Mouse (Mus musculus) liver, embryonic 14 days (tissue): ENCODE measurements around the gene Abt1. TPM values are rescaled to one million over a fixed set of nuclear protein-coding genes. Genes with fewer than 3 reads are reported as not detected.

Experiments
- polyA plus RNA-seq: library from polyadenylated mRNA; depleted of rRNA; stranded (reverse); fragments of >200 nt; gene quantifications from 2 replicates; pipeline ENCODE4 v1.2.3, GENCODE M21; 2012; rRNA removed

Gene Abt1
- 3.8 and 4.4 TPM in 2 replicates for polyA plus RNA-seq

GRCm38 (mm10) chr13:23423286-23424051 lies at the start of gene Abt1:
Abt1 (minus strand) TSS chr13:23423866.

GRCm38 (mm10) chr13:23465600-23466109 lies 42.0 kb upstream of the Abt1 start, which contains the start of gene Btn1a1:
Btn1a1 (minus strand) TSS chr13:23465901.

GRCm38 (mm10) chr13:23368583-23369420 lies 54.9 kb downstream of the Abt1 start, which contains the start of gene Zfp322a:
Zfp322a (minus strand) TSS chr13:23369208.

Other genes starting within 250 kb of the Abt1 start
- not detected in 2 replicates for gene Vmn1r220, start 235.9 kb downstream of the Abt1 start, polyA plus RNA-seq
- gene Vmn1r221, start 209.7 kb downstream of the Abt1 start, polyA plus RNA-seq = not detected in 2 replicates
- gene Vmn1r222, start 187.9 kb downstream of the Abt1 start, polyA plus RNA-seq = not detected in 2 replicates
- gene Vmn1r223, start 176.7 kb downstream of the Abt1 start, polyA plus RNA-seq = not detected in 2 replicates
- gene Zfp322a, start 54.7 kb downstream of the Abt1 start, polyA plus RNA-seq = 6.0 and 6.7 TPM in 2 replicates
- 1.8 and 2.0 TPM in 2 replicates for gene Btn1a1, start 42.0 kb upstream of the Abt1 start, polyA plus RNA-seq
- not detected in 2 replicates for gene Btn2a2, start 65.0 kb upstream of the Abt1 start, polyA plus RNA-seq
- gene Hist1h4h, start 107.2 kb upstream of the Abt1 start, polyA plus RNA-seq = 20.0 and 22.7 TPM in 2 replicates
- 254 and 365 TPM in 2 replicates for gene Hist1h2af, start 110.0 kb upstream of the Abt1 start, polyA plus RNA-seq
- gene Hist1h3g, start 111.6 kb upstream of the Abt1 start, polyA plus RNA-seq = 40.7 and 47.0 TPM in 2 replicates
- 6.3 and 6.5 TPM in 2 replicates for gene Hist1h2bh, start 119.5 kb upstream of the Abt1 start, polyA plus RNA-seq
- gene Hist1h3f, start 120.2 kb upstream of the Abt1 start, polyA plus RNA-seq = 4.4 and 4.5 TPM in 2 replicates
- gene Hist1h4f, start 127.8 kb upstream of the Abt1 start, polyA plus RNA-seq = 19.0 and 21.1 TPM in 2 replicates
- 0.66 and 0.96 TPM in 2 replicates for gene Hist1h1d, start 129.4 kb upstream of the Abt1 start, polyA plus RNA-seq
- gene Hist1h3e, start 138.5 kb upstream of the Abt1 start, polyA plus RNA-seq = 24.2 and 24.8 TPM in 2 replicates
- gene Hist1h2ae, start 147.4 kb upstream of the Abt1 start, polyA plus RNA-seq = 11.7 and 13.2 TPM in 2 replicates
- gene Hist1h2bg, start 147.5 kb upstream of the Abt1 start, polyA plus RNA-seq = 35.1 and 41.0 TPM in 2 replicates
- gene Hist1h2bf, start 150.3 kb upstream of the Abt1 start, polyA plus RNA-seq = 12.1 and 12.6 TPM in 2 replicates
- gene Hist1h2ad, start 150.5 kb upstream of the Abt1 start, polyA plus RNA-seq = 8.7 and 8.8 TPM in 2 replicates
- 19.8 and 22.5 TPM in 2 replicates for gene Hist1h3d, start 151.9 kb upstream of the Abt1 start, polyA plus RNA-seq
- gene Hist1h4d, start 157.7 kb upstream of the Abt1 start, polyA plus RNA-seq = 7.9 and 8.2 TPM in 2 replicates
- gene Hist1h2be, start 197.3 kb upstream of the Abt1 start, polyA plus RNA-seq = 2.9 and 3.1 TPM in 2 replicates
- 7.8 and 10.5 TPM in 2 replicates for gene Hist1h1e, start 198.7 kb upstream of the Abt1 start, polyA plus RNA-seq